Mouse (Mus musculus) embryonic facial prominence, embryonic 14.5 days (tissue): ENCODE measurements around the gene Crtc2. TPM values are rescaled to one million over a fixed set of nuclear protein-coding genes. Genes with fewer than 3 reads are reported as not detected.

Experiments
- microRNA-seq: library from miRNA; unstranded; fragments of <30 nt; microRNA quantifications from one replicate; pipeline ENCODE4, GENCODE M21; 2016; ENCODE audit warnings: borderline number of aligned reads
- polyA plus RNA-seq: library from polyadenylated mRNA; unstranded; fragments of >200 nt; fragmentation: Nextera tagmentation; extraction: Ambion mirVana; gene quantifications from 2 replicates; pipeline ENCODE4 v1.2.1, GENCODE M21; 2014

Crtc2 gene
- polyA plus RNA-seq, 1 experiment from 2014 or later, result 14.2 TPM

Small RNA genes within 50 kb of the gene (microRNA-seq; reads per million reads assigned to microRNA genes)
- not detected for gene Mir7012

Other genes with a start within 250 kb of the Crtc2 start
- 144 TPM in 2 replicates for gene 4933434E20Rik, start 202.5 kb upstream of the Crtc2 start, polyA plus RNA-seq
- gene Ubap2l, start 201.5 kb upstream of the Crtc2 start, polyA plus RNA-seq, result 207 and 211 TPM in 2 replicates
- gene Tpm3, start 181.5 kb upstream of the Crtc2 start, polyA plus RNA-seq, result 423 and 451 TPM in 2 replicates
- gene Nup210l, start 150.0 kb upstream of the Crtc2 start, polyA plus RNA-seq, result 0.18 and 0.43 TPM in 2 replicates
- gene Rps27, start 40.5 kb upstream of the Crtc2 start, polyA plus RNA-seq, result 2,089 and 2,268 TPM in 2 replicates
- 18.1 and 19.8 TPM in 2 replicates for gene Rab13, start 40.5 kb upstream of the Crtc2 start, polyA plus RNA-seq
- 112 and 114 TPM in 2 replicates for gene Jtb, start 22.6 kb upstream of the Crtc2 start, polyA plus RNA-seq
- gene Creb3l4, start 10.7 kb upstream of the Crtc2 start, polyA plus RNA-seq, result 5.2 and 6.1 TPM in 2 replicates
- 88.1 and 90.9 TPM in 2 replicates for gene Slc39a1, start 6.0 kb upstream of the Crtc2 start, polyA plus RNA-seq
- gene Dennd4b, start 11.0 kb downstream of the Crtc2 start, polyA plus RNA-seq, result 4.1 and 4.7 TPM in 2 replicates
- 13.2 and 13.4 TPM in 2 replicates for gene Gatad2b, start 39.0 kb downstream of the Crtc2 start, polyA plus RNA-seq
- 24.3 and 26.2 TPM in 2 replicates for gene Slc27a3, start 135.8 kb downstream of the Crtc2 start, polyA plus RNA-seq
- gene Ints3, start 179.5 kb downstream of the Crtc2 start, polyA plus RNA-seq, result 26.0 and 31.8 TPM in 2 replicates
- 6.7 and 8.2 TPM in 2 replicates for gene Npr1, start 211.7 kb downstream of the Crtc2 start, polyA plus RNA-seq
- gene Ilf2, start 222.0 kb downstream of the Crtc2 start, polyA plus RNA-seq, result 137 and 166 TPM in 2 replicates
- 79.6 and 89.9 TPM in 2 replicates for gene Snapin, start 236.9 kb downstream of the Crtc2 start, polyA plus RNA-seq